Mouse (Mus musculus) layer of hippocampus, postnatal 36 days (tissue): ENCODE results near the gene Gm15293. TPM values are rescaled to one million over a fixed set of nuclear protein-coding genes. Genes with fewer than 3 reads are reported as not detected.
"Not testable (repeated sequence)": the region's sequence is repeated elsewhere in the genome, so short reads cannot be mapped to it uniquely, and the experiment has no call there.

ENCODE experiments used
- DNase-seq, 2 experiments: peaks; one replicate each; pipeline ENCODE4 v3.0.0; 2022
- total RNA-seq, 2 experiments: library from RNA; stranded (reverse); gene quantifications; 2 replicates each; pipeline ENCODE4 v1.2.3; 2021

Gm15293 gene
- total RNA-seq = not detected

DNA sequence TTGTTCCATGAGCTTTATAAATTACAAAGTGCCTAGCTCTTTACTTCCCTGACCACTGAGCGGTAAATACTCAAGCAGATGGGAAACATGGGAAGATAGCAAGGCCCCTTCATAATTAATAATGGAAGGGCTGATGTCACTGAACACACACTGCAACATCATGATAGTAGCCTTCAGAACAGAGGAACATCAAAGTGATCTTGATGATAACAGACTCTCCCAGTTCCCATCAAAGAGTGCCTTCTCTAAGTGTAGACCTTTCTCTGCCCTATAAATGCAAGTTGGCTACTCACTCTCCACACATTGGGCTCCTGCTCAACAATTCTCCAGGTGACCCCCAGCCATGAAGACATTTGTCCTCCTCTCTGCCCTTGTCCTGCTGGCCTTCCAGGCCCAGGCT lies at the start of gene Gm15293:
Gene Gm15293, plus strand, starts transcription at position 301 of the 400 bp plus-strand sequence.
- not testable (repeated sequence) for DNase-seq

DNA sequence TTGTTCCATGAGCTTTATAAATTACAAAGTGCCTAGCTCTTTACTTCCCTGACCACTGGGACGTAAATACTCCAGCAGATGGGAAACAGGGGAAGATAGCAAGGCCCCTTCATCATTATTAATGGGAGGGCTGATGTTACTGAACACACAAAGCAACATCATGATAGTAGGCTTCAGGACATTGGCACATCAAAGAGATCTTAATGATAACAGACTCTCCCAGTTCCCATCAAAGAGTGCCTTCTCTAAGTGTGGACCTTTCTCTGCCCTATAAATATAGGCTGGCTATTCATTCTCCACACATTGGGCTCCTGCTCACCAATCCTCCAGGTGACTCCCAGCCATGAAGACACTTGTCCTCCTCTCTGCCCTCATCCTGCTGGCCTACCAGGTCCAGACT lies 39.4 kb upstream of the Gm15293 start, which contains the start of gene Defa22:
Gene Defa22, plus strand, starts transcription at position 301 of the 400 bp plus-strand sequence.
- not testable (repeated sequence) for DNase-seq

DNA sequence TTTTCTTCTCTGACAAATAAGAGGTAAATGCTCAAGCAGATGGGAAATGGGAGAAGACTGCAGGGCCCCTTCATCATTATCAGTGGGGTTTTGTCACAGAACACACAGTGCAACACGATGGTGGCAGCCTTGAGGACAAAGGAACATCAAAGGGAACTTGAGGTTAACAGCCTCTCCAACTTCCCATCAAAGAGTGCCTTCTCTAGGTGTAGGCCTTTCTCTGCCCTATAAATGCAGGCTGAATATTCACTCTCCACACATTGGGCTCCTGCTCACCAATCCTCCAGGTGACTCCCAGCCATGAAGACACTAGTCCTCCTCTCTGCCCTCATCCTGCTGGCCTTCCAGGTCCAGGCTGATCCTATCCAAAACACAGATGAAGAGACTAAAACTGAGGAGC lies 10.0 kb upstream of the Gm15293 start, which contains the start of gene Defa31:
Gene Defa31, plus strand, starts transcription at position 301 of the 400 bp plus-strand sequence.
- DNase-seq = not testable (repeated sequence)

Other genes with a start within 250 kb of the Gm15293 start
- not detected for gene Defa21, start 176.0 kb upstream of the Gm15293 start, total RNA-seq
- gene Defa23, start 146.5 kb upstream of the Gm15293 start, total RNA-seq = not detected
- gene Defa35, start 136.5 kb upstream of the Gm15293 start, total RNA-seq = not detected
- gene Defa25, start 117.1 kb upstream of the Gm15293 start, total RNA-seq = not detected
- gene Gm14851, start 105.5 kb upstream of the Gm15293 start, total RNA-seq = not detected
- not detected for gene Defa30, start 66.9 kb upstream of the Gm15293 start, total RNA-seq
- not detected for gene Defa22, start 39.3 kb upstream of the Gm15293 start, total RNA-seq
- gene Defa31, start 9.9 kb upstream of the Gm15293 start, total RNA-seq = not detected
- gene Gm15292, start 48.2 kb downstream of the Gm15293 start, total RNA-seq = not detected
- gene Defa27, start 114.0 kb downstream of the Gm15293 start, total RNA-seq = not detected
- gene Defa29, start 125.5 kb downstream of the Gm15293 start, total RNA-seq = not detected
- not detected for gene Defa2, start 177.0 kb downstream of the Gm15293 start, total RNA-seq
- not detected for gene Defa33, start 190.2 kb downstream of the Gm15293 start, total RNA-seq
- not detected for gene Defa36, start 225.8 kb downstream of the Gm15293 start, total RNA-seq